Mouse (Mus musculus): Measurements from ENCODE around the gene Ptk7.

- TF ChIP-seq POLR2A (IDR thresholded peaks at IDR 0.05; ENCODE audit: low read depth, low read length), result no peak
- no peak for TF ChIP-seq CTCF (IDR thresholded peaks at IDR 0.05; ENCODE audit: extremely low read depth, insufficient read length, insufficient replicate concordance, low read depth, low read length)
These were observed 26.1 kb downstream of the Ptk7 start for GRCm38 (mm10) chr17:46603229-46603628.

Measured in small intestine, adult 2 months (tissue).